Mouse (Mus musculus): ENCODE measurements around the gene Olfr1424.

GRCm38 (mm10) chr19:12010916-12011559 lies 51.4 kb downstream of the Olfr1424 start:
- no peak for TF ChIP-seq CTCF (IDR thresholded peaks at IDR 0.05; ENCODE audit: low read depth)
- no peak; the same call in 1 of the 2 replicates for TF ChIP-seq EP300 (IDR thresholded peaks at IDR 0.05; ENCODE audit: low read depth)

Measured in heart, postnatal 0 days (tissue).